Mouse (Mus musculus) heart, embryonic 12.5 days (tissue): ENCODE measurements around the gene Fam219a. TPM values are rescaled to one million over a fixed set of nuclear protein-coding genes. Genes with fewer than 3 reads are reported as not detected.

Experiments
- ATAC-seq: fragments of 200-750 bp; cut with Nextera tagmentation; 2 replicates; pipeline ENCODE4 v1.8.0; 2017; ENCODE audit warnings: moderate TSS enrichment, moderate library complexity; ENCODE audit not compliant: insufficient number of reproducible peaks, low FRiP score
- H3K27ac ChIP-seq: fragments of 300-500 bp; sonication (generic); 2 replicates; pipeline ENCODE4 v1.5.1; 2016; ENCODE audit warnings: mild to moderate bottlenecking, moderate library complexity; ENCODE audit not compliant: poor library complexity, severe bottlenecking
- H3K27me3 ChIP-seq: fragments of 300-500 bp; sonication (generic); replicated peaks from 2 replicates; pipeline ENCODE4 v1.6.1; 2016; ENCODE audit warnings: mild to moderate bottlenecking, moderate library complexity
- H3K36me3 ChIP-seq: fragments of 300-500 bp; sonication (generic); 2 replicates; pipeline ENCODE4 v1.6.1; 2016; ENCODE audit warnings: mild to moderate bottlenecking, moderate library complexity
- H3K4me1 ChIP-seq: fragments of 300-500 bp; sonication (generic); replicated peaks from 2 replicates; pipeline ENCODE4 v1.6.1; 2016; ENCODE audit warnings: mild to moderate bottlenecking
- H3K4me2 ChIP-seq: fragments of 300-500 bp; sonication (generic); 2 replicates; pipeline ENCODE4 v1.6.1; 2016; ENCODE audit warnings: mild to moderate bottlenecking, moderate library complexity
- H3K4me3 ChIP-seq: fragments of 300-500 bp; sonication (generic); 2 replicates; pipeline ENCODE4 v1.5.1; 2016; ENCODE audit warnings: mild to moderate bottlenecking
- H3K9ac ChIP-seq: fragments of 300-500 bp; sonication (generic); 2 replicates; pipeline ENCODE4 v1.6.1; 2016; ENCODE audit warnings: mild to moderate bottlenecking, moderate library complexity
- H3K9me3 ChIP-seq: fragments of 300-500 bp; sonication (generic); replicated peaks from 2 replicates; pipeline ENCODE4 v1.6.1; 2016; ENCODE audit warnings: mild to moderate bottlenecking, moderate library complexity
- WGBS: fragments of 180-500 bp; shearing (Covaris S2); methylation state at CpG from one replicate; pipeline ENCODE4 v1.1.7; 2016; 5-methylcytosine and 5-hydroxymethylcytosine counted together
- polyA plus RNA-seq: library from polyadenylated mRNA; unstranded; fragments of >200 nt; fragmentation: Nextera tagmentation; extraction: Ambion mirVana; gene quantifications from 2 replicates; pipeline ENCODE4 v1.2.1, GENCODE M21; 2016

The Fam219a gene
- polyA plus RNA-seq, 1 experiment from 2014 or later, result 2.6 TPM

- no peak overlapping the region for H3K4me2 ChIP-seq
- H3K4me3 ChIP-seq, result no peak overlapping the region
- H3K9me3 ChIP-seq, result no peaks in the 10 kb centered on the region
- no peaks in the 10 kb centered on the region for H3K27me3 ChIP-seq
- no peak for ATAC-seq
- H3K9ac ChIP-seq, result no peak overlapping the region
- no peaks in the 10 kb centered on the region for H3K36me3 ChIP-seq
- peaks cover 21% of the 10 kb centered on the region for H3K4me1 ChIP-seq
- WGBS, result 34% methylated on average over 6 of the region's 6 CpGs
- H3K27ac ChIP-seq, result no peak overlapping the region
Measured at GRCm38 (mm10) chr4:41552529-41552928, 16.8 kb downstream of the Fam219a start.

- 59% methylated on average over 1 of the region's 1 CpGs for WGBS
- H3K27me3 ChIP-seq, result no peaks in the 10 kb centered on the region
- no peak overlapping the region for H3K9ac ChIP-seq
- no peaks in the 10 kb centered on the region for H3K9me3 ChIP-seq
- no peaks in the 10 kb centered on the region for H3K4me1 ChIP-seq
- no peak overlapping the region for H3K4me2 ChIP-seq
- no peak overlapping the region for H3K4me3 ChIP-seq
- no peak for ATAC-seq
- H3K36me3 ChIP-seq, result no peaks in the 10 kb centered on the region
- H3K27ac ChIP-seq, result no peak overlapping the region
Measured at GRCm38 (mm10) chr4:41547086-41547485, 22.3 kb downstream of the Fam219a start.

GRCm38 (mm10) chr4:41545985-41546384 lies 23.4 kb downstream of the Fam219a start:
- ATAC-seq, result no peak
- H3K4me1 ChIP-seq, result no peaks in the 10 kb centered on the region
- no peaks in the 10 kb centered on the region for H3K9me3 ChIP-seq
- 15% methylated on average over 8 of the region's 8 CpGs for WGBS
- H3K27ac ChIP-seq, result no peak overlapping the region
- no peak overlapping the region for H3K9ac ChIP-seq
- no peak overlapping the region for H3K4me3 ChIP-seq
- no peaks in the 10 kb centered on the region for H3K27me3 ChIP-seq
- H3K36me3 ChIP-seq, result no peaks in the 10 kb centered on the region
- no peak overlapping the region for H3K4me2 ChIP-seq

GRCm38 (mm10) chr4:41542136-41542535 lies 27.2 kb downstream of the Fam219a start:
- Histone ChIP-seq H3K4me3 (no peak overlapping the region), H3K9me3 (no peaks in the 10 kb centered on the region), H3K27me3 (no peaks in the 10 kb centered on the region), H3K4me1 (no peaks in the 10 kb centered on the region), H3K27ac (no peak overlapping the region), H3K4me2 (no peak overlapping the region), H3K9ac (no peak overlapping the region), H3K36me3 (no peaks in the 10 kb centered on the region)
- WGBS, result 71% methylated on average over 8 of the region's 8 CpGs
- ATAC-seq, result no peak

GRCm38 (mm10) chr4:41534866-41535265 lies 34.5 kb downstream of the Fam219a start:
- 68% methylated on average over 5 of the region's 5 CpGs for whole genome bisulfite sequencing
- Histone ChIP-seq H3K9ac (no peak overlapping the region), H3K36me3 (no peaks in the 10 kb centered on the region), H3K27ac (no peak overlapping the region), H3K4me3 (no peak overlapping the region), H3K4me2 (no peak overlapping the region), H3K9me3 (no peaks in the 10 kb centered on the region), H3K27me3 (0 out of 2 replicates have a peak, but pooled peaks cover 4% of the 10 kb centered on the region), H3K4me1 (no peaks in the 10 kb centered on the region)
- no peak for ATAC-seq

- H3K4me2 ChIP-seq, result no peak overlapping the region
- 0 out of 2 replicates have a peak, but pooled peaks cover 9% of the 10 kb centered on the region for H3K27me3 ChIP-seq
- H3K4me3 ChIP-seq, result no peak overlapping the region
- peaks cover 15% of the 10 kb centered on the region for H3K4me1 ChIP-seq
- H3K9ac ChIP-seq, result no peak overlapping the region
- WGBS, result 21% methylated on average over 6 of the region's 6 CpGs
- H3K27ac ChIP-seq, result no peak overlapping the region
- no peaks in the 10 kb centered on the region for H3K36me3 ChIP-seq
- no peaks in the 10 kb centered on the region for H3K9me3 ChIP-seq
- no peak for ATAC-seq
Measured at GRCm38 (mm10) chr4:41532420-41532819, 36.9 kb downstream of the Fam219a start.

- Histone ChIP-seq H3K4me1 (peaks cover 23% of the 10 kb centered on the region), H3K9ac (no peak overlapping the region), H3K27me3 (0 out of 2 replicates have a peak, but pooled peaks cover 13% of the 10 kb centered on the region), H3K4me2 (no peak overlapping the region), H3K36me3 (no peaks in the 10 kb centered on the region), H3K27ac (no peak overlapping the region), H3K9me3 (no peaks in the 10 kb centered on the region), H3K4me3 (no peak overlapping the region)
- 36% methylated on average over 8 of the region's 8 CpGs for WGBS
- ATAC-seq, result no peak
Measured at GRCm38 (mm10) chr4:41527996-41528395, 41.3 kb downstream of the Fam219a start.

- Histone ChIP-seq H3K9me3 (no peaks in the 10 kb centered on the region), H3K36me3 (no peaks in the 10 kb centered on the region), H3K4me1 (peaks cover 23% of the 10 kb centered on the region), H3K9ac (no peak overlapping the region), H3K27ac (no peak overlapping the region), H3K4me2 (no peak overlapping the region), H3K4me3 (no peak overlapping the region), H3K27me3 (peaks cover 14% of the 10 kb centered on the region; the same call in 1 of the 2 replicates)
- WGBS, result 42% methylated on average over 13 of the region's 13 CpGs
- no peak for ATAC-seq
Measured at GRCm38 (mm10) chr4:41527076-41527475, 42.3 kb downstream of the Fam219a start.

GRCm38 (mm10) chr4:41526553-41526952 lies 42.8 kb downstream of the Fam219a start:
- Histone ChIP-seq H3K4me1 (peaks cover 23% of the 10 kb centered on the region), H3K27ac (no peak overlapping the region), H3K9me3 (no peaks in the 10 kb centered on the region), H3K4me2 (no peak overlapping the region), H3K4me3 (no peak overlapping the region), H3K36me3 (no peaks in the 10 kb centered on the region), H3K9ac (no peak overlapping the region; the same call in 1 of the 2 replicates), H3K27me3 (peaks cover 19% of the 10 kb centered on the region; the same call in 1 of the 2 replicates)
- no peak for ATAC-seq
- 67% methylated on average over 7 of the region's 7 CpGs for WGBS

- H3K36me3 ChIP-seq, result no peaks in the 10 kb centered on the region
- peaks cover 23% of the 10 kb centered on the region for H3K4me1 ChIP-seq
- H3K9ac ChIP-seq, result no peak overlapping the region
Measured at GRCm38 (mm10) chr4:41524829-41525228, 44.5 kb downstream of the Fam219a start.

GRCm38 (mm10) chr4:41523839-41524238 lies 45.5 kb downstream of the Fam219a start:
- Histone ChIP-seq H3K4me2 (no peak overlapping the region), H3K36me3 (no peaks in the 10 kb centered on the region), H3K4me1 (peaks cover 20% of the 10 kb centered on the region), H3K27ac (no peak overlapping the region), H3K9ac (no peak overlapping the region), H3K4me3 (no peak overlapping the region), H3K27me3 (peaks cover 37% of the 10 kb centered on the region), H3K9me3 (no peaks in the 10 kb centered on the region)
- no peak for ATAC-seq
- 59% methylated on average over 7 of the region's 7 CpGs for WGBS

More at GRCm38 (mm10) chr4:41524829-41525228, 44.5 kb downstream of the Fam219a start:
- no peak for ATAC-seq
- H3K4me2 ChIP-seq, result no peak overlapping the region
- 66% methylated on average over 9 of the region's 9 CpGs for WGBS
- H3K9me3 ChIP-seq, result no peaks in the 10 kb centered on the region
- H3K27me3 ChIP-seq, result peaks cover 30% of the 10 kb centered on the region
- no peak overlapping the region for H3K27ac ChIP-seq
- no peak overlapping the region for H3K4me3 ChIP-seq

GRCm38 (mm10) chr4:41522788-41523187 lies 46.5 kb downstream of the Fam219a start:
- H3K4me3 ChIP-seq, result no peak overlapping the region
- peaks cover 38% of the 10 kb centered on the region for H3K27me3 ChIP-seq
- ATAC-seq, result no peak
- no peak overlapping the region for H3K4me2 ChIP-seq
- 44% methylated on average over 5 of the region's 5 CpGs for WGBS
- no peak overlapping the region for H3K27ac ChIP-seq
- no peaks in the 10 kb centered on the region for H3K9me3 ChIP-seq
- H3K9ac ChIP-seq, result no peak overlapping the region
- peaks cover 9% of the 10 kb centered on the region; the same call in 1 of the 2 replicates for H3K4me1 ChIP-seq
- H3K36me3 ChIP-seq, result no peaks in the 10 kb centered on the region
